8 mouse cellular contexts compared by ENCODE assay signal in the genomic region with DNA sequence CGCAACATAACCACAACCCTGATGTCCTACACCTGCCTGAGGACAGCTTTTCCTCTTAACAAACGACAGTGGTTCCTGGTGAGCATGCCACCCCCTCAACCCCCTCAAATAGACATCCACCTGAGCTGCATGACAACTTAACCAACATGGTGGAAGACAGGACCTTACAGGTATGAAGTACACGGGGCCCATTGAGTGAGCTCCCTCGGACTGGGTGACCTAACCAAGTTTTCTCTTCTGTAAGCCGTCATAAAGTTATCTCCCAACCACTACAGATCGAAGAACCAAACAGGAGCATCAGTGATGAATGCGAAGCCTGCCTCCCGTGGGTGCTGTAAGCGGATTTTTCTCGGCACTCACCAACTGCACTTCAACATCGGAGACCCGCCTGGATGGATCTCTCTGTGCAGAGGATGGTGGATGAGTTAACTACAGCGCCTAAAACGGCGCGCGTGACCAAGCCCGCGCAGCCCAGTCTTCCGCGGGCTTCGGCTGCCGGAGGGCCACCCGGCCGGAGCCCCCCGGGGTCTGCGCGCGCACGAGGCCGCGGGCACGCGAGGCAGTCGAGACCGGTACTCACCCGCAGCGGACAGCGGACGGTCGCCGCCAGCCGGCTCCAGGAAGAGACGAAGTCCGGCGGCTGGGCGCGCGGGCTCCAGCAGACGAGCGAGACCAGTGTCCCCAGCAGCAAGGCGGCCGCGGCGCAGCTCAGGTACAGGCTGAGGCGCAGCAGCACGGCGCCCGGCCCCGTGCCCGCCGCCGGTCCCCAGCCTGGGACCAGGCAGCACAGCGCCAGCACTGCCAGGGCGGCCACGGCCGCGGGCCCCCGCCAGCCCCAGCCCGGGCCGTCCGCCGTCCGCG. TPM values are rescaled to one million over a fixed set of nuclear protein-coding genes. Genes with fewer than 3 reads are reported as not detected.
A peak's percentile ranks its signal among the peaks of the same experiment; 100 is the strongest.
DNase-seq lines count a peak whose midpoint lies in the region; ATAC-seq lines count a peak whose summit lies in the region.

A gene (plus strand): TSS at position 570 of the 861 bp plus-strand sequence.

- peak within 1 kb of the TSS; percentile 90 for H3K4me2 ChIP-seq in limb, embryonic 12.5 days
- H3K4me2 ChIP-seq in midbrain, embryonic 14.5 days (ENCODE audit: low read length) = peak within 1 kb of the TSS; percentile 85

- DNase-seq in layer of hippocampus, adult 8-10 months (ENCODE audit: low spot score in 2 of 2) = no peak
- no peak for DNase-seq in layer of hippocampus, adult 11-12 months (ENCODE audit: low spot score)
- peak; percentile 62 for DNase-seq in gastrocnemius, postnatal 10 days
- DNase-seq in induced T-regulatory cell, adult 2 months (ENCODE audit: low read depth) = peak; percentile 63
- peak; percentile 76 for DNase-seq in midbrain, embryonic 14.5 days
- DNase-seq in spleen, postnatal 14 days (ENCODE audit: low spot score in 2 of 2) = peak; percentile 15 to 32

- 1% methylated on average over 73 of the region's 75 CpGs for WGBS in limb, embryonic 12.5 days
- 1% methylated on average over 75 of the region's 75 CpGs for WGBS in midbrain, embryonic 14.5 days

- H3K4me3 ChIP-seq in limb, embryonic 12.5 days (replicated peaks) = peak within 1 kb of the TSS; percentile 81
- H3K4me3 ChIP-seq in midbrain, embryonic 14.5 days (replicated peaks; ENCODE audit: low read depth, low read length) = peak within 1 kb of the TSS; percentile 82

- peak; percentile 16; the same call in 1 of the 2 replicates for ATAC-seq in common myeloid progenitor, adult 5-6 weeks (replicated peaks; ENCODE audit: low read depth, poor library complexity, severe bottlenecking)
- ATAC-seq in limb, embryonic 12.5 days (ENCODE audit: insufficient number of reproducible peaks, insufficient read depth, low FRiP score, low TSS enrichment, low read depth) = peak; percentile 64; the same call in 1 of the 2 replicates
- peak; percentile 83 for ATAC-seq in midbrain, embryonic 14.5 days (ENCODE audit: low FRiP score, low TSS enrichment)

- 0 out of 2 replicates have a peak within 1 kb of the TSS, but pooled peaks have one; percentile 45 for H3K27ac ChIP-seq in limb, embryonic 12.5 days
- H3K27ac ChIP-seq in midbrain, embryonic 14.5 days (replicated peaks; ENCODE audit: low read depth, low read length) = peak within 1 kb of the TSS; percentile 78

- peaks cover 11% of the 10 kb centered on the region; the same call in 1 of the 2 replicates for H3K27me3 ChIP-seq in limb, embryonic 12.5 days
- peaks cover 10% of the 10 kb centered on the region; the same call in 1 of the 2 replicates for H3K27me3 ChIP-seq in midbrain, embryonic 14.5 days (ENCODE audit: control insufficient read depth, insufficient read depth, low read length)

- H3K9ac ChIP-seq in limb, embryonic 12.5 days (replicated peaks) = peak within 1 kb of the TSS; percentile 88
- H3K9ac ChIP-seq in midbrain, embryonic 14.5 days (replicated peaks; ENCODE audit: low read length) = peak within 1 kb of the TSS; percentile 81

- H3K9me3 ChIP-seq in limb, embryonic 12.5 days = no peaks in the 10 kb centered on the region
- H3K9me3 ChIP-seq in midbrain, embryonic 14.5 days (ENCODE audit: control insufficient read depth, low read length) = no peaks in the 10 kb centered on the region

- H3K4me1 ChIP-seq in limb, embryonic 12.5 days (replicated peaks) = peaks cover 13% of the 10 kb centered on the region
- peaks cover 11% of the 10 kb centered on the region for H3K4me1 ChIP-seq in midbrain, embryonic 14.5 days (ENCODE audit: control insufficient read depth, insufficient read depth, low read length)

- no peaks in the 10 kb centered on the region for H3K36me3 ChIP-seq in limb, embryonic 12.5 days
- no peaks in the 10 kb centered on the region for H3K36me3 ChIP-seq in midbrain, embryonic 14.5 days (ENCODE audit: control insufficient read depth, insufficient read depth, low read length)

RNA-seq across cellular contexts. Expression of the gene that starts here (rescaled TPM):
- total RNA-seq in layer of hippocampus, adult 8-10 months (2022) = 10 to 100 TPM; 21.7 to 27.2 (median 25.2) TPM
- 29.2 and 40.7 TPM in 2 replicates for total RNA-seq in common myeloid progenitor, adult 5-6 weeks (2017)
- total RNA-seq in gastrocnemius, postnatal 10 days (2021) = 10 to 100 TPM; 13.0 to 15.0 TPM
- polyA plus RNA-seq in limb, embryonic 12.5 days (2016; fragmentation: Nextera tagmentation; extraction: Ambion mirVana) = 26.5 and 29.6 TPM in 2 replicates
- 26.2 and 30.6 TPM in 2 replicates for polyA plus RNA-seq in midbrain, embryonic 14.5 days (2014; fragmentation: Nextera tagmentation; extraction: Ambion mirVana)

Comparison
In these comparisons a context has a peak if more than half of its experiments do, and no peak if none do; other contexts are left out.
1. DNase-seq: peak in gastrocnemius, postnatal 10 days (single experiment), induced T-regulatory cell, adult 2 months (single experiment), midbrain, embryonic 14.5 days (single experiment) and spleen, postnatal 14 days (2 of 2); none in layer of hippocampus, adult 8-10 months (0 of 2) and layer of hippocampus, adult 11-12 months (single experiment).
2. ATAC-seq: peak in every context shown above with its lines; median percentile 83 in midbrain, embryonic 14.5 days; 64 in limb, embryonic 12.5 days; 16 in common myeloid progenitor, adult 5-6 weeks.